Mouse (Mus musculus) hindbrain, embryonic 16.5 days (tissue): Measurements from ENCODE around the gene Mbip. TPM values are rescaled to one million over a fixed set of nuclear protein-coding genes. Genes with fewer than 3 reads are reported as not detected.

Experiments used
- polyA plus RNA-seq: library from polyadenylated mRNA; unstranded; fragments of >200 nt; fragmentation: Nextera tagmentation; extraction: Ambion mirVana; gene quantifications from 2 replicates; pipeline ENCODE4 v1.2.1, GENCODE M21; 2015

Mbip gene
- polyA plus RNA-seq, 1 experiment from 2014 or later: 38.1 TPM

Other genes starting within 250 kb of the Mbip start
- gene Nkx2-1, start 191.0 kb upstream of the Mbip start, polyA plus RNA-seq: 0.54 TPM in 1 of 2 replicates, not detected in the other